Mouse (Mus musculus): Measurements from ENCODE around the gene Slc45a3.

Slc45a3 gene

DNA sequence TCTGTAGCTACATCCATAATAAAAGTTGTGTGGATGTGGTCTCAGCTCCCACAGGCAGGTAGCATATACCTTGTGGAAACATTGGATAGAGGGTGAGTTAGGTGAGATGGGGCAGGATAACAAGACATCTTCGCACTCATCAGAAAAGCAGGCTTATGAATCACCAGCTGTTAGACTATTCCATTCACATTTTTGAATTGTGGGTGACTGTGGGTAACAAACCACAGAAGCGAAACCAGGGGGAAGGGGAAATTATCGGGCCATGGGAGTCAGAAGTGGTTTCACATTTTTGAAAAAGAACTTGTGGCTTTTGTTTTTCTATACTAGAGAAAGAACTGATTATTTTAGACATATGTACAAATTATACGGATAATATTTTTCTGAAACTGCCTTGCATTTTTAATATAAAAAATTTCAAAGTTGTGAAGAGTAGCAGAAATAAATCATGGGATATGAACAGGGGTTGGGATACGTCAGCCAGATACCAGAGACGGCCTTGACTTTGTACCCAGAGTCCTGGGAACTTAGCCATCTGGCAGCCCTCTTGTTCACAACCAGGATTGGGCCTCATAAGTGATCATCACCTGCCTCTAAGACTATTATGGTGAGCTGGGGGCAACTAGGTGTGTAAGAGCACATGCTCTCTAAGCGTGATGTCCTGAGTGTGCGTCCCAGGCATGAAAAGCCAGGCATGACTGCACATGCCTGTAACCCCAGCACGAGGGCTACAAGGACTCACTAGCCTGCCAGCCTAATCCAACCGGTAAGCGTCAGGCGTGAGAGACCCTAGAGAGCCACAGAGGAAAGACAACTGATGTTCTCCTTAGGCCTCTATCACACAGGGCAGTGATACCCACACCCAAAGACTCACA is 30.6 kb downstream of the Slc45a3 start:
- DNase-seq (ENCODE audit: low spot score in 2 of 2) = no peak

DNA sequence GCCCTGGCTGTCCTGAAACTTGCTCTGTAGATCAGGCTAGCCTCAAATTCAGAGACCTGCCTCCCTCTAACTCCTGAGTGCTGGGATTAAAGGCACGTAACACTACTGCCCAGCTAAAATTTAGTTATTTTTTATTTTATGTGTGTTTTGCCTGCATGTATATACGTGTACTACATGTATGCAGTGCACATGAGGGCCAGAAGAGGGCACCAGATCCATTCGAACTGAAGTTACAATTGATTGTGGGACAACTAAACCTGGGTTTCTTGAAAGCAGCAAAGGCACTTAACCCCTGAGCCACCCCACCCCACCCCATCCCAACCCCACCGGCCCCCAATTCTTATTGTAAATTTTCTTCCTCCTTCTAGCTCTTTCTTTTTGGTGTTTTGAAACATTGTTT is 32.3 kb downstream of the Slc45a3 start:
- DNase-seq (ENCODE audit: low spot score in 2 of 2) = peak in 1 of 2 experiments; percentile 59

DNA sequence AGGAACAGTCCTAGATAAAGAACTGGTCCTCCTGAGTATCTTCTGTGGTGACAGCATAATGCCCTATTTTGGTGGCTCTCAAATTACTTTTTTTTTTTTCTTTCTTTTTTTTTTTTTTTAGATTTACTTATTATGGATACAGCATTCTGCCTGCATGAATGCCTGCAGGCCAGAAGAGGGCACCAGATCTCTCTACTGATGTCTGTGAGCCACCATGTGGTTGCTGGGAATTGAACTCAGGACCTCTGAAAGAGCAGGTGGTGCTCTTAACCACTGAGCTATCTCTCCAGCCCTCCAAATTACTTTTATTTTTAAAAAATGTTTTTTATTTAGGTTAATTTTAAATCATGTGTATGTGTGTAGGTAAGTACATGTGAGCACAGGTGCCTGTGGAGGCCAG is 37.7 kb downstream of the Slc45a3 start:
- DNase-seq (ENCODE audit: low spot score in 2 of 2) = no peak

DNA sequence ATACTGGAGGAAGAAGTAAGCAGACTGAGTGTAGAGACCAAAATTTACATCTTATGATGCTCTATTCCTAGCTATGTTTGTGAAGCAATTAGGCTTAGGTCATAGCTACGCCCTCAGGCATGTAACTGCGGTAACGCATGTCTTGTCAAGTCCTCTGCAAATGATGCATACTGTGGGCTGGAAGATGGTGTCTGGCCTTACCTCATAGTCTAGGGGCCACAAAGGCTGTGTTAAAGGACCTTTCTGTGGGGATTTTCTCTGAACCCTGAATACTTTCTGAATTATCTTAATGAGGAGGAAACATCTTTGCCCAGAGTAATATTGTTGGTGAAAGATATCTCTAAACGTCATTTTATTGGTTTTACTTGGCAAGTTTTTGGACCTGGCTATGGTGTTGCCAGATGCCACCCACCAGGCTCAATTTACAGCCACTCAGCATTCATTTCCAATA is 39.1 kb downstream of the Slc45a3 start:
- no peak for DNase-seq (ENCODE audit: low spot score in 2 of 2)

DNA sequence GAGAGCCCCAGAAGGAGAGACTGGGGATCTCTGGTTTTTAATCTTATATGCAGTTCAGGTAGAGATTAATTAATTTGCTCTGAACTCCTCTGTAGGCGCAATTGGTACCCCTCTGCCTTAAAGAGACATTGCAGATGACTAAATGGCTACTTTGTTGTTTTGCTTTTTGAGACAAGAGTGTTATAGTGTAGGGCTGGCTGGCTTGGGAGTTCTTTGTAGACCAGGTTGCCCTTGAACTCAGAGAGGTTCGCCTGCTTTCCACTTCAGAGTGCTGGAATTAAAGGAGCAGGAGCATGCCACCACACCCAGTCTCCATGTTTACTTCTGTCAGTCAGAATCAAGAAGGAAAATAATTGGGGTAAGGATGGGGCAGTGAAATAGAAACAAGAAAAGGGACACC is 40.3 kb downstream of the Slc45a3 start:
- no peak for DNase-seq (ENCODE audit: low spot score in 2 of 2)

DNA sequence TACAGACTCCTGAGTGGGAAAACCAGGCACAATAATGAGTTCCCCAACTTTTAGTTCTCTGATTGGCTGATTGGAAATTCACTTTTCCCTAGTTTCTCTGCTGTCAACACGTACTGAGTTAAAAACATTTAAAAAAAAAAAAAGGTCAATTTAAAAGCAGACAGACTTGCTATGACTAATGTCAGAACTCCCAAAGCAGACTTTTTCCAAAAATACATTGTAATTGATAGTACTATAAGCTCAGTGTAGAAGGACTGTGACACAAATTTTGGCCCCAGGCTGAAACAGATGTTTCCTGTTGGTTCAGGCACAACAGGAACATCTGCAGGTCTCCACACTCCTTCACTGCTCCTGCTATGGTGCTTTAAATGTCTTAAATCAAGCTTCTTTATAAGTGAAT is 41.0 kb downstream of the Slc45a3 start:
- no peak for DNase-seq (ENCODE audit: low spot score in 2 of 2)

DNA sequence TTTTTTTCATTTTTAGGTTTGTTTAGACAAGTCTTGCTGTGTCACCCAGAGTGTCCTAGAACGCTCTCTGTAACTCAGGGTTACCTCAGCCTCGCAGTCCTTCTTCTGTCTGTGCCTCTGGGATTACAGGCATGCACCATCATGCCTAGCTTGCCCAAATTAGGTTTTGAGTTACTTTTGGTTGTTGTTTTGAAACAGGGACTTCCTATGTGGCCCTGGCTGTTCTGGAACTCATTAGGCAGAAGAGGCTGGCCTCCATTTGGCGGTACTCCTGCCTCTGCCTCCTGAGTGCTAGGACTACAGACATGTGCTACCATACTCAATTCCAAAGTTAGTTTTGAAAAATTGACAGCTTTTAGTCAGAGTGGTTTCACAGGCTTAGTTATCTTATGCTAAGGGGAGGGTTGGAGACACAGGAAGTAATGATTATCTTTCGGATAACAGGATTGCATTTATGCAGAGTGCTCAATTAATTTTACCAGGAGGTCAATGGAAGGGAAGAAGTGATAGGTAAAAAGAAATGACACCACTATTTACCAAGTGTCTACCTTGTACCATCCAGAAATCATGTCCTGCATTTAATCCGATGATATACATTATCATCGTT is 41.9 kb downstream of the Slc45a3 start:
- DNase-seq (ENCODE audit: low spot score in 2 of 2) = no peak

DNA sequence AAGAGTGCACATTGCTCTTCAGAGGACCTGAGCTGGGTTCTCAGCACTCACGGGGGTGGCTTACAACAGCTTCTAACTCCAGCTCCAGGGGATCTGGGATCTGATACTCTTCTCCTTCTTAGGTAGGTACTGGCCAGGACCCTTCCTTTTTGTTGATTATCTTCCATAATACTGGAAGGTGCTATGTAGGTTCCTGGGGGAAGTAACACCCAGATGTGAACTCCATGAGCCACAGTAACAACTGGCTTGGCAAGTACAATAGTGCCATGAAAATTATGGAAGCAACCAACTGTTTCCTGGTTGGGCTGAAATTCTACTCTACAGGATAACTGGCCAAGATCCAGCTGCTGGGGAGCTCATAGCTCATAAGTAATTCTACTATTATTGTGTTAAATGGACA is 42.7 kb downstream of the Slc45a3 start:
- no peak for DNase-seq (ENCODE audit: low spot score in 2 of 2)

DNA sequence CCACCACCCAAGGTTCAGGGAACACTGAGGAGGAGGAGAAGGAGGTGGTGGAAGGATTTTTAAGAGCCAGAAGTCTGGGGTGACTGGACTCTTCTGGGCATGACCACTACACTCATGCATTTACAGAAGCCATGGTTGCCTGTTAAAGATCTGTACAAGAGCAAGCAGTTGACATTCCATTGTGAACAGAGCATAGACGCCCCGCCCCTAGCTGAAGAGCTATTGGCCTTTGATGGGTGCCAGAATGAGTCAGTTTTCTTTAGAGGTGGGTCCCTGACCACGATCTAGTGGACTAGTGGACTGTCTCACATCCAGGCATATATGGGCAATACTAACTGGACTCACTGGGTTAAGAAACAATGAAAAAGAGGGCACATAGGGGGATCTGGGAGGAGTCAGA is 43.3 kb downstream of the Slc45a3 start:
- DNase-seq (ENCODE audit: low spot score in 2 of 2) = no peak

DNA sequence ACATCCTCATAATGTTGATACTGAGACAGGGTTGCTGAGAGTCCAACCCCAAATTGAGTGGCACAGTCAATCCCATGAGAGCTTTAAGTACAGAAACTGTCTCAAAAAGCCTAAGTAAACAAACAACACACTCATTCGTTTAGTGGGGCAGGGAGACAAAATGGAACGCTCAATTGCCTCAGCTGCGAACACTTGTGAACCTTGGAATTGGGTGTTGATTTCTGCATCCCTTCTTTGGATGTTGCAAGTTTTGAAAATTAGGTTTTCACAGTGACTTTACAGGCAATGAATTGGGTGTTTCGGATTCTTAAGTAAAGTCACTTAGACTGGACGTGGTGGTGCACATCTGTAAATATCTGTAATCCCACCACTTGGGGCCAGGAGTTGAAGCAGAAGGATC is 44.0 kb downstream of the Slc45a3 start:
- DNase-seq (ENCODE audit: low spot score in 2 of 2) = no peak

DNA sequence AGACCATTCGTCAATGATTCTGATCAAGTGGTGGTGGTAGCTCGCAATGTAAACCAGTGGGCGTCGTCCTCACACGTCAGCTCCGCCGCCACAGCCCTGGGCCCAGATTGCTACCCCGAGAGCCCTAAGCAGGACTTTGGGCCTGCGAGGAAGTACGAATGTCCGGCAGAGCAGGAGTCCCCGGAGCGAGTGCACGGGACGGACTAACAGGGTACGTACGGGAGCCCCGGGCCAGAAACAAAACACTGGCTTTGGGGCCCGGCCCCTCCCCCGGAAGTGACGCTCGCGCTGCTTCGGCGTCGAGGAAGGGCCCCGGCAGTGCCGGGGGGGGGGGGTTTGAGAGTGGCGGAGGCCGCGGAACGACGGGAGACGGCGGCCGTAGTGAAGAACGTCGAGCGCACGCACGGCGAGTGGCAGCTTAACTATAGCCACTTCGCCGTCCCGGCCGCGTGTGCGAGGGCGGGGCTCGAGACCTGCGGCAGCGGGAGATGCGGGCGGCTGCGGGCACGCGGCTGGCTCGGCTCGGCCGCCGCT is 44.6 kb downstream of the Slc45a3 start, which contains the start of gene Elk4:
TSS of gene Elk4 (plus strand) at position 326 of the 534 bp plus-strand sequence.
- peak; percentile 52 to 81 for DNase-seq (ENCODE audit: low spot score in 2 of 2)

DNA sequence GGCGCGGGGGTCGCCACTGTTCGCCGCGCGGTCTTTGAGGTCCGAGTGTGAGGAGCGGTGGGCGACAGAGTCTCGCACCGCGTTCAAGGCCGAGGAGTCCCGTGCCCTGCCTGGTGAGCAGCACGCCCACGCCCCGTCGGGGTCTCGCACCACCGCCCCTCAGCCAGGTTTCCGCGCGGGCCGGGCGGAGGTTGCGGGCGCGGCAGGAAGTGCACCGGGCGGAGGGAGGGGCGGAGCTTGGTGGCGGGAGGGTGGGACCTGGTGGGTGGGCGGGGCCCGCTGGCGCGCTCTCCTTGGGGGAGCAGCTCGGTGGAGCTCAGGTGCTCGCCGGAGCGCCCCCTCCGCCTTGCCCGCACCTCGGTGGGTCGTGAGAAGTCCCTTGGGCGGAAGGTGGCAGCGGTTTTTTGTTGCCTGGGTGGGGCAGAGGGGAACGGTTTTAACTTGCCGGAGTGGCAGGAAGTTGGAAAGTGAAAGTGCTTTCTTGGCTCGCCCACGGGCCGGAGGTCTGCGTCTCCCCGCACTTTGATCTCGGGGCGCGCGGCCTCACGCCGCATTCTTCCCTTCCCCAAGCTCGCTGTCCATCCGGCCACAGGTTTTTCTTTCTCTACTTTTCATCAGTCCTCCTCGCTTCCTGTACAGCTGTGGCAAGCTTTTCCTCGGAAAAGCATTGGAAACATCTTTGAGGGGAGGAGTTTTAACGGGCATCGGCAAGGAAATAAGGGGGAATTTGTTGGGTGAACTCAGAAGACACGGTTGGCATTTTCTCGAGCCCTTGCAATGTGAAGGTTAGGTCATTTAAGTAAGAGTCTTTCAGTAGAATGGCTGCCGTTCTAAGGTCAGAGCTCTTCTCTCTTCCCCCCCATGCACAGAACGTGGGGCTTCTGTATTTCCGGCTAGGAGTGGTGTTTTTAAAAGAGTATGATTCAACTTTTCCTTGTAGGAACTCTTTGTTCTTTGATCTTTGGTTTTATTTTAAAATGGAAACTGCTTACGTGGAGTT is 45.4 kb downstream of the Slc45a3 start:
- peak; percentile 42 to 74 for DNase-seq (ENCODE audit: low spot score in 2 of 2)

DNA sequence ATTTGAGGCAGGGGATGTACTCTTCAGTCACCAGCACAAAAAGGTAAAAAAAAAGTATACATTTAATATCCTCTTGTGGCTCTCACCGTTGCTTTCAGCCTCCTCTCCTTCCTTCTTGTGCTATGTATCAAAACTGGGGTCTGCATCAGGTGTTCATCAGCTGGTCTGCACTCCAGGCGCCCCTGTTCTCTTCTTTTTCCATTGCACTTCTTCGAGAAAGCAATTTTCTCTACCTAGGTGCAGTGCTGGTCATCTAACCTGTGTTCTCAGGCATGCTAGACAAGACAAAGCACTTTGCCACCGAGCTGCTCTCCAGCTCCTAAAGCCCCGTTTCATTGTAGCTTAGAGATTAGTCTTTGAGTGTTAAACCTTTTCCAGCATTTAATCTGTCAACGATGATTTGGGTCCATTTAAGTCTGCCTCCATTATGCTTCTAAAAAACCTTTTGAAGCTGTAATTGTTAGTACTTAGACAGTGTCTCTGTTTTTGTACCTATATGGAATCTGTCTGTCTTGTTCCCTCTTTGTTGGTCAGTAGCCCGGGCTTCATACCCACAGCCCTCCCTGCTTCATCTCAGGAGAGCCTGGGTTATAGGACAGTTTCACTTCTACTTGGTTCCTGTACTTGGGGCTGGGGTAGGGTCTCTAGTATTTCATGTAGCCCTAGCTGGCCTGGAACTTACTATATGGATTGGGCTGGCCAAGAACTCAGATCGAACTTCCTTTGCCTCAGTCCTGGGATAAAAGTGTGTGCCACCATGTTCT is 46.3 kb downstream of the Slc45a3 start:
- DNase-seq (ENCODE audit: low spot score in 2 of 2) = no peak

DNA sequence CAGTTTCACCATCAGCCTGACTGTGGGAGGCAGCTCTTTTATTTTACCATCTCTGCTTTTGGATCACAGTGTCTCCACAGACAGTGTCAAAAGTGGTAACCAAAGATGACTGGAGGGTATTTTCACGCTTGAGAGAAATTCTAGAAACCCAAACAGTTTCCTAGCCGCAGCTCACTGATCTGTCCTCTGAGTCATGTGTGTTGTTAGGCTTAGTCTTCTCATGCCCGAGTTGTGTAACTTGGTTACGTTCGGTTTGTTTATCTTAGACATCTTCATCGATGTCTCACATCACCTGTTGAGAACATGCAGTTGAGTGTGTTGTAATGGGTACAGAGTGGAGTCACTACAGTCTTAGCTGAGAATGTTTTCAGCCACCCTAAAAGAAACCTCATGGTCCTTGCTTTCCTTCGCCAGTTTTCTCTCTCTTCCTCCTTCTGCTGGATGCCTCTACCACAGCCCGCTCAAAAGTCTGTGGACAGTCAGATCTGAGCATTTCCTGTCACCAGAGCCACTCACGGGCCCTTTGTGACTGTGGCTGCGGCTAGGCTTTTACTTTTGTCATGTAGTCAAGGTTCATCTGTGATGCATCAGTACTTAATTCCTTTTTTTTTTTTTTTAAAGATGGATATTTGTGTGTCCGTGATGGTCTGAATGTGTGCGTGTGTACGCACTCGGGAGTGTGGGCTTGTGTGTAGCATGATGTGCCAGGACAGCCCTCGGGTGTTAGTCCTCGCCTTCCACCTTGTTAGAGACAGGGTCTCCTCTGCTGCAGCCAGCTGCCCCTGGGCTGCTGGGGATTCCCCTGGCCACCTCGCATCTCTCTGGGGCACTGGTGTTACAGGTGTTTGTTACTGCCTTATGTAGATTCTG is 48.1 kb downstream of the Slc45a3 start:
- no peak for DNase-seq (ENCODE audit: low spot score in 2 of 2)

DNA sequence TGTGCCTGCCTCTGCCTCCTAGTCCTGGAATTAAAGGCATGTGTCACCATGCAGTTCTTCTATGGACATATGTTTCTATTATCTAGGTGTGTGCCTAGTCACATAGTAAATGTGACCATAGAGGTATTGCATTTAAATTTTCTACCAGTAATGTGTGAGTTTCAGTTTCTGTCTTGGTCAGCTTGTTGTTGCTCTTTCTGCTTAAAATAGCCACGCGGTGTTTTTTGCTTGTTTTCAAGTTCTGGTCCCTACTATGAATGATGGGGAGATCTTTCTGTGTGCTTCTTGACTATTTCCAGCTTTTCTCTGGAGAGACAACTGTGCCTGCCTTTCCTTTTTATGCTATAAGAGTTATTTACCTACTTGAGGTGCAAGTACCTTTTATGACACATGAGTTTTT is 49.0 kb downstream of the Slc45a3 start:
- DNase-seq (ENCODE audit: low spot score in 2 of 2) = no peak

DNA sequence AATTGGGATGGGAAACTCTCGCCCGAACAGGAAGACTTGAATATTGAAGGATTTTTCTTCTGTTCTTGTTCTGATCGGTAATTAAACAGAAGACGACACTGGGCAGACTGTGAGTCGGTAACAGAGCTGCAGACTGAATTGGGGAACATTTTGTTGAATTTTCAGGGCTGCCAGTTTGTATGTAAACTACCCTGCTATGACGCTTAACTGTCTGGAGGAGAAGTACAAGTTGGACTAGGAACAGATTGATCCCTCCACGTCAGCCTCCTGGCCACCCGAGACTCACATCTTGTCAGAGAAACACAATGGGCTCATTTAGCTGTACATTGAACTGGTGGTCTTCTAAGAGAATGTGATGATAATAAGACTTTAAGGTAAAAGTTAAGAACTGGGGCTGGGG is 50.1 kb downstream of the Slc45a3 start:
- DNase-seq (ENCODE audit: low spot score in 2 of 2) = no peak

DNA sequence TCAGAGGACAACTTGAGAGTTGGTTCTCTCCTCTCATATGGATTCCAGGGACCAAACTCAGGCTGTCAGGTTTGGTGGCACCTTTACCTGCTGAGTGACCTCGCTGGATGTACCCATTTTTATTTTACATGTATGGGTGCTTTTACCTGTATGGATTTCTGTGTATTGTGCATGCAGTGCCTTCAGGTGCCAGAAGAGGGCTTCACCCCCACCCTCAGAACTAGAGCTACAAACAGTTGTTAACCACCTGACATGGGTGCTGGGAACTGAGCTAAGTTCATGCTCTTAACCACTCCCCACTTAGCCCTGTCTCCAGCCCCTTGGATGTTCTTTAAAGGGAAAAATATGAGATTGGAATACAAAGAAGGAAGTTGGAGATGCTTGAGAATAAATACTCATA is 52.0 kb downstream of the Slc45a3 start:
- DNase-seq (ENCODE audit: low spot score in 2 of 2) = no peak

DNA sequence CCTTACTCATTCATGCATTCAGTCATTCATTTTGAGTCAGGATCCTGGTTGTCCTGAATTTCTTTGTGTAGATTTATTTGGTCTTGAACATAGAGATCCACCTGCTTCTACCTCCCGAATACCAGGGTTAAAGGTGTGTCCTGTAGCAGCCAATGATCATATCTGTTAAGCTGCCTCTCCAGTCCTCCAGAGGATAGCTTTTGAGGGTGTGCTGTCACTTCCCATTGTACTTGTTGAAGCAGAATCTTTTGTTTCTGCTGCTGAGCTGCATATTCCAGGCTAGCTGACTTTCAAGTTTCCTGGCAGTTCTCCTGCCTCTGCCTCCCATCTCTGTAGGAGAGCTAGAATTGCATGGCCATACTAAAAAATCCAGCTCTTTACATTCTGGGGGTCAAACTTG is 53.9 kb downstream of the Slc45a3 start:
- no peak for DNase-seq (ENCODE audit: low spot score in 2 of 2)

DNA sequence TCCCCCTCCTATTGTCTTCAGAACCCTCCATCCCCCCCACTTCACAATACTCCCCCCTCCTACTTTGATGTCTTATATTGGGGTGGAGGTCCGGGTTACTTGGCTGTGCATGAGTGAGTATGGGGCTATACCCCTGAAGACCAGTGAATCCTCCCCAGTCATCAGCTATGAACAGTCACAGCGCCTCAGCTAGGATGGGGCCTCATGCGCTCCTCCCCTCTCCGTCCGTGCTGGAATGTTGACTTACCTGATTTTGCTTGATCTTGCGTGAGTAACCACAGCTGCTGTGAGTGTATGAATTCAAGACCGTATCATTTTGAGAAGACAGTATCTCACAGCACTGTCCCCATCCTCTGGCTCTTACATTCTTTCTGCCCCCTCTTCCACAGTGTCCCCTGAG is 57.1 kb downstream of the Slc45a3 start:
- DNase-seq (ENCODE audit: low spot score in 2 of 2) = no peak

DNA sequence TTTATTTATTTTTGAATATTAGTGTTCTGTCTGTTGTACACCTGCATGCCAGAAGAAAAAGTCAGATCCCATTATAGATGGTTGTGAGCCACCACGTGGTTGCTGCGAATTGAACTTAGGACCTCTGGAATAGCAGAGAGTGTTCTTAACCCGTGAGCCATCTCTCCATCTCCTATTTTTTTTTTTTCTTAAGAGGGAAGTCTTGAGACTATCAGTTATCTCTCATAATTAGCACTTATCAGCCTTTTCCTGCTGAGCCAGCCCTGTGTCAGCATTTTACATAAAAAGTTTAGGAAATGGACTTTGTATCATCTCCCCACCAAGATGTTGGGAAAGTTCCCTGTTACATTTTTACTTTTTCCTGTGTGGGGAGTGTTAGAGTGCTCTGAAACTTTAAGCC is 59.3 kb downstream of the Slc45a3 start:
- DNase-seq (ENCODE audit: low spot score in 2 of 2) = no peak
